Mouse (Mus musculus) embryonic stem cell, embryonic (primary cell): ENCODE results near the gene Mark3.

Experiments used
- CTCF ChIA-PET, 4 experiments: fragments of 300-600 bp in 2 of 4; fragments of 350-600 bp in 2 of 4; sonication (Branson Sonifier 250); formaldehyde crosslinking; loops; one replicate each; lab custom pipeline; 2022; ENCODE audit warnings: inconsistent platforms in 2 of 4; lab: Charles Lee
- POLR2A ChIA-PET, 4 experiments: fragments of 300-600 bp in 2 of 4; fragments of 350-600 bp in 2 of 4; sonication (Branson Sonifier 250); formaldehyde crosslinking; loops; one replicate each; lab custom pipeline; 2022; ENCODE audit warnings: antibody characterized with exemption in 4 of 4, inconsistent platforms in 1 of 4; lab: Charles Lee

Mark3 gene

DNA sequence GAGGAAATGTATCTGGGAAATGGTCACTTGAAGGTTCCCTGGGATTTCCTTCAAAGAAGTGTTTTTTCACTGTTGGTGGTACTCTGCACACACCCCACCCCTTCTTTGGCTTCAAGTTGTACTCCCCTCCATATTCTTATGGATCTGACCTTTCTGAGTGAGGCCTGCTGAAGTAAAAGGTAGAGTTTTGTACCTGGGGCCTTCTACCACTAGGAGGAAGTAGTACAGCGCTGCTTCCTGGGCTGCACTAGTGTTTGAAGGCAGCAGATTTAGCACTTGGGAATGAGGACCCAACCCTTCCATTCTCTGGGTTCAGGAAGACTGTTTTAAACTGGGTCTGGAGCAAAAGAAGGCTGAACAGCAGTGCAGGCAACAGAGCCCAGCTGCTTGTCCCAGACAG lies 23.6 kb upstream of the Mark3 start:
- ChIA-PET CTCF (interaction anchor here in 3 of 4 experiments (0.6 to 1.3 kb wide), 6 partner anchors 13 to 180 kb away, joined by 3 to 4 read pairs (median 4); partner anchors contain the start of gene Eif5 (in 1 of the 3)), POLR2A (interaction anchor here (0.6 to 15.8 kb wide), 26 partner anchors 9 to 124 kb away, joined by 3 to 198 read pairs (median 4); partner anchors contain the start of genes Eif5 (in 4 of the 4), Ckb (in 1 of the 4) and Mark3 (in 1 of the 4))

DNA sequence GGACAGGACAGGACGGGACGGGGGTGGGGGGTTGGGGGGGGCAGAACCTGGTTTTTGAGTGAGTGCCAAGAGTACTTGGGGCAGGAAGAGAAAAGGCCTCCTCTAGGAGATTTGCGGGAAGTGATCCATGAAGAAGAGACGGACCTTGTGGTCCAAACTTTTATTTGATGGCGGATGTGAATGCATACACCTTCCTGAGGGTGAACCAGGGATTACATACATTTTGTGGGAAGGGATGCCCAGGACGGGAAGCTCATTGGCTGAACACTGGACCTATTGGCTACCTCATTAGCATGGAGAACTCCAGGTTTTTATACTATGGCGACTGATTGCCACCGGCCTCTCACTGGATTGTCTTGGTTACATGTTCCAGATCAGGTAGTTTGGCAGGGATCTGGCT lies 22.0 kb upstream of the Mark3 start:
- ChIA-PET POLR2A (interaction anchor here (0.5 to 15.8 kb wide), 23 partner anchors 10 to 714 kb away, joined by 3 to 198 read pairs (median 8); partner anchors contain the start of genes Eif5 (in 4 of the 4) and Mark3 (in 2 of the 4)), CTCF (interaction anchor here in 2 of 4 experiments (0.9 to 1.4 kb wide), 3 partner anchors 14 to 127 kb away, joined by 3 read pairs; partner anchors contain the start of gene Eif5 (in 1 of the 2))

DNA sequence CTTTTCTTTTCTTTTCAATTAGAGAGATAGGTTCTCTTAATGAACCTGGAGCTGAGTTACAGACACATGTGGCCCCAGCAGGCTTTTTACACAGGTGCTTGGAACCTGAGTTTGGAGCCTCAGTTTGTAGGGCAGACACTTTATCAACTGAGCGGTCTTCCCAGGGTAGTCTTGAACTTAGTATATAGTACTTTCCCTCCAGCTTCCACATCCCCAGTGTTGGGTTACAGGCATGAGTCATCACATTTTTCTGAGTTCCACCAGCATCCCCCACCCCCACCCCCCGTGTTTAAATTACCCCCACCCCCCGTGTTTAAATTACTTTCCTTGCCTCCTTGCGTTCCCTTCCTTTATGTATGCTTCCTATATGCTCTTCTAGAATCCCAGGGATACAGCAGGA lies 19.0 kb upstream of the Mark3 start:
- ChIA-PET CTCF (interaction anchor here in 1 of 4 experiments (0.7 kb wide), 1 partner anchor 335 kb away, joined by 4 read pairs; no protein-coding TSS in a partner anchor), POLR2A (interaction anchor here in 3 of 4 experiments (0.6 to 15.8 kb wide), 15 partner anchors 8 to 1606 kb away, joined by 3 to 198 read pairs (median 4); partner anchors contain the start of genes Eif5 (in 3 of the 3) and Mark3 (in 1 of the 3))

DNA sequence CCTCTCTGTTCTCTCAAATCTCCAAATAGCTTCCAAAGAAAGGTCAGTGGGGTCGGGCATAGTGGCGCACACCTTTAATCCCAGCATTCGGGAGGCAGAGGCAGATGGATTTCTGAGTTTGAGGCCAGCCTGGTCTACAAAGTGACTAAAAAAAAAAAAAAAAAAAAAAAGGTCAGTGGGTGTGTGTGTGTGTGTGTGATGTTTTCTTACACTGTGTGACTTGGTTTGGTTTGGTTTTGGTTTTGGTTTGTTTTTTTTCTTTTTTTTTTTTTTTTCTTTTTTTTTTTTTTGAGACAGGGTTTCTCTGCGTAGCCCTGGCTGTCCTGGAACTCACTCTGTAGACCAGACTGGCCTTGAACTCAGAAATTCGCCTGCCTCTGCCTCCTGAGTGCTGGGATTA lies 18.4 kb upstream of the Mark3 start:
- ChIA-PET CTCF (interaction anchor here in 2 of 4 experiments (0.5 to 0.7 kb wide), 2 partner anchors 157 to 334 kb away, joined by 3 to 4 read pairs; no protein-coding TSS in a partner anchor), POLR2A (interaction anchor here in 3 of 4 experiments (0.5 to 15.8 kb wide), 19 partner anchors 9 to 511 kb away, joined by 3 to 198 read pairs (median 4); partner anchors contain the start of genes Eif5 (in 3 of the 3) and Mark3 (in 2 of the 3))

DNA sequence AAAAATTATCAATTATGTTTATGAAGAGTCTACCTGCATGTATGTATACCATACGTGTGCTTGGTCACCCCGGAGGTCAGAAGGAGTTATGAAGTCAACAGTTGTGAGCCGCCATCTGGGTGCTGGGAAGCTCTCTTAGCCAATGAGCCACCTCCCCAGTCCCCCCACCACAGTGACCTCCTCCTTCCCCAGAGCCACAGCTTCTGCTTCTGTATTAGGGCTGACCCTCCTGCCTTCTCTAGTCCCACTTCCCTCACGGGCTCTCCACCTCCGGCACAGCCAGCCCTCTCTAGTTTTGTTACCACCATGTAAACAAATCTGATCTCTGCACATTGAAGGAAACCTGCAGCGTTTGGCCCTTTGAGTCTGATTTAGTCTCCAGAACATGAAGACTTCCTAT lies 16.8 kb upstream of the Mark3 start:
- CTCF ChIA-PET = interaction anchor here in 2 of 4 experiments (0.5 to 0.7 kb wide), 2 partner anchors 58 to 108 kb away, joined by 4 read pairs; no protein-coding TSS in a partner anchor

DNA sequence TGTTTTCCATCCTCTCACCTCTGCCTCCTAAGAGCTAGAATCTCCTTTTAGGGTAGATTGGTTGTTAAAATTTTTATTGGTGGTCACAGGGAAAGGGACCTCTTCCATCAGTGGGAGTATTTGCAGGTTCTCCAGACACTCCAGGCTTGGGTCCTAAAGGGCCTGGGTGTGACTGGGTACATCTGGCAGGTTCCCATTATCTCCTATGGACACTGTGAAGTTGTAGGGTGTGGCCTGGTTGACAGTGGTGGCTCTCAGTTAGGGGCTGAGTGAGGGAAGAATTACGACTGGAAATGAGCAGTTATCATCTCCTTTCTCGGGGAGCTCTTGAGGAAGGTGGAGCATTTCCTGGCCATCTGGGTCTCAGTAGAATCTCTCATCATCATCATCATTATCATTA lies 15.7 kb upstream of the Mark3 start:
- CTCF ChIA-PET = no interaction called here
- POLR2A ChIA-PET = interaction anchor here in 3 of 4 experiments (0.7 to 15.8 kb wide), 8 partner anchors 10 to 23 kb away, joined by 3 to 198 read pairs (median 4); partner anchors contain the start of gene Eif5 (in 2 of the 3)

More for the DNA sequence above, 16.8 kb upstream of the Mark3 start:
- POLR2A ChIA-PET = interaction anchor here in 2 of 4 experiments (1.3 to 15.8 kb wide), 5 partner anchors 11 to 22 kb away, joined by 4 to 198 read pairs (median 17); partner anchors contain the start of genes Eif5 (in 1 of the 2) and Mark3 (in 1 of the 2)

DNA sequence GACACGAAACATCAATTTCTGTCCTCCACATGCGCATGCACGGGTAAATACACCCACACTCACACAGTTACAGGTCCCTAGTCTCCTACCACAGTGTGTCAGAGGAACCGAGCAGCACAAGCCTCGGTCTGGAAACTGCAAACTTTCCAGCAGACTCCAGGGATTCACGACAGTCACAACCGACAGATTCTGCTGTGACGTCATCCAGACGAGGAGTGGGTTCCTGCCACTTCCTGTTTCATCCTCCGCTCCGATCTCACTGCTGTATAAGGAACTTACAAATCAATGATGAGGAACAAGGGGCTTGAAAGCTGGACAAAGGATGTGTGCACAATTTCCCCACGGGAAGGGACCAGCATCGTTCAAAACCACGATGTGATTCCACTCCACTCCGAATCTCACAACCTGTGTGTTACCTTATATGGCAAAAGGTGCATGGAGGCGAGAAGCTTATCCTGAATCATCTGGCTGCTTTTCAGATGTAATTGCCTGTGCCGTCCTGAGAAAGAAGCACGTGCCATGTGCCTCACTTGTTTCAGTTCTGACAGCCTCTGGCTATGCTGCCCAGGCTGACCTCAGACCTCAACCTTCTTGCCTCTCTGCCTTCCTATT lies 14.6 kb upstream of the Mark3 start:
- CTCF ChIA-PET = interaction anchor here in 3 of 4 experiments (0.5 to 1.5 kb wide), 6 partner anchors 16 to 1398 kb away, joined by 3 to 10 read pairs (median 3); no protein-coding TSS in a partner anchor
- POLR2A ChIA-PET = interaction anchor here in 3 of 4 experiments (0.7 to 15.8 kb wide), 13 partner anchors 9 to 169 kb away, joined by 3 to 198 read pairs (median 5); partner anchors contain the start of gene Eif5 (in 2 of the 3)

DNA sequence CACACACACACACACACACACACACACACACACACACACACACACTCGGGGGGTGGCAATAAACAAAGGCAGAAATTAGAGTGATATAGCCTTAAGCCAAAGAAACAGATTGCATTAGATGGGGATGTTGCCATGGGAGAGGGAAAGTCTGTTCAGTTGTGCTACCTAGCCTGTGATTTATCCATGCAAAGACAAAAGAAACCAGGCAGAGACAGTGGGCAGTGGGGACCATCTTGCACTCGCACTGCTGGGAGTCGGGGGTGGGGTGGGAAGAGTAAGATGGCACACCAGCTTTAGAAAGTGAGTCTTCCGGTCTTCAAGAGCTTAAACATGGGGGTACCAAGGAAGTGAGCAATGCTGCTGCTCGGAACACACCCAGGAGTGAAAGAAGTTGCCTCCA lies 14.0 kb upstream of the Mark3 start:
- ChIA-PET CTCF (interaction anchor here in 2 of 4 experiments (0.6 to 1.5 kb wide), 5 partner anchors 15 to 1398 kb away, joined by 3 to 4 read pairs (median 3); no protein-coding TSS in a partner anchor), POLR2A (interaction anchor here in 3 of 4 experiments (0.7 to 15.8 kb wide), 13 partner anchors 9 to 168 kb away, joined by 3 to 198 read pairs (median 5); partner anchors contain the start of gene Eif5 (in 2 of the 3))

DNA sequence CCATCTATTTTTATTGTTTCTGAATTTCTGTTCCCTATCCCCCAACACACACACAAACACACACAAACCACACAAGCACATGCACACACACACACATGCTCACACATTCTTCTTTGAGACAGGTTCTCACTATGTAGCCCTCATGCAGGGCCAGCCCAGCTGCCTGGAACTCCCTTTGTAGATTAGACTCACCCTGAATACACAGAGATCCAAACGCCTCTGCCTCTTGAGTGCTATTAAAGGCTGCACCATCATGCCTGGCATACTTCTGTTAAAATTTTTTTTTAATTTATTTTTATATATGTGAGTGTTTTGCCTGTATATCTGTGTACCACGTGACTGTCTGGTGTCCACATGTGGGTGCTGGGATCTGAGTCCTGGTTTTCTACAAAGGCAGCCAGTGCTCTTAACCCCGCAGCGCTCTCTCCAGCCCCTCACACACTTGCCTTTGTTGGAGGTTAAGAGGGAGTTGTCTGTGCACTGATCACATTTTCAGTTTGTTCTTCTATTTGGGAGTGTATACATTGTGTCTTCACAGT lies 12.0 kb upstream of the Mark3 start:
- CTCF ChIA-PET = interaction anchor here in 3 of 4 experiments (0.6 to 1.8 kb wide), 6 partner anchors 9 to 451 kb away, joined by 3 to 7 read pairs (median 4); partner anchors contain the start of gene Eif5 (in 1 of the 3)
- POLR2A ChIA-PET = interaction anchor here in 3 of 4 experiments (0.7 to 2.5 kb wide), 10 partner anchors 9 to 294 kb away, joined by 3 to 12 read pairs (median 4); partner anchors contain the start of gene Eif5 (in 2 of the 3)

DNA sequence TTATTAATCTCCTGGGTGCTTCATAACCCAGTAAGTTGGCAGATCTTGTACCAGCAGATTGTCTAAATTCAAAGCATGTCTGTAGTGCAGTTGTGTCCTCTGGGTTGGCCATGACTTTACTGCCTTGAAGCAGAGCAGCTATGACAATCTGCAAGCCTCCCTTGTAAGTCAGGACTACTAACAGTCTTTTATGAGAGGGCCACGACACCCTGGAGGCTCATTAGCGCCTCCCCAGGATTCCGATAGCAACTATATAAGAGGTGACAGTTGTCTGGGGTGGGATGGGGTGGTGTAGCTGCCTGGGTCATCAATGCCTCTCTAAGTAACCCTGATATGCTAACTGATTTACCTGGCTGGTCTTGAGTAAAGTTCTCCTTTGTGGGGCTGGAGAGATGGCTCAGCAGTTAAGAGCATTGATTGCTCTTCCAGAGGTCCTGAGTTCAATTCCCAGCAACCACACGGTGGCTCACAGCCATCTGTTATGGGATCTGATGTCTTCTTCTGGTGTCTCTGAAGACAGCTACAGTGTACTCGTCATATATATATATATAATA lies 11.2 kb upstream of the Mark3 start:
- POLR2A ChIA-PET = interaction anchor here in 2 of 4 experiments (0.7 to 2.5 kb wide), 9 partner anchors 10 to 131 kb away, joined by 3 to 12 read pairs (median 3); partner anchors contain the start of gene Mark3 (in 1 of the 2)
- CTCF ChIA-PET = interaction anchor here in 2 of 4 experiments (0.7 to 1.8 kb wide), 6 partner anchors 10 to 139 kb away, joined by 3 to 7 read pairs (median 4); partner anchors contain the start of gene Eif5 (in 1 of the 2)

DNA sequence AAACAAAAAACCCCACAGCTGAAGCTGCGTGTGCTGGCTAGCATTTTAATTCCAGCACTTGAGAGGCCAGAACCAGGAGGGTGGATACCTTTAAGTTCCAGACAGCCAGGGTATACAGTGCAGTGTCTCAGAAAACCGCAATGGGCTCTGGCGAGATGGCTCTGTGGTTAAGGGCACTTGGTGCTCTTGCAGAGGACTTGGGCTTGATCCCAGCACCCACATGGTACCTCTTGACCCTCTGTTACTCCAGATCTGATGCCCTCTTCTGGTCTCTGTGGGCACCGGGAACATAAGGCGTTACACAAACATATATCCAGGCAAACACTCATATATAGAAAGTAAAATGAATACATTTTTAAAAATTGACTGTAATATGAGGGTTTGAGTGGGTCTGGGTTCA lies 9.0 kb upstream of the Mark3 start:
- ChIA-PET POLR2A (interaction anchor here in 1 of 4 experiments (1.0 to 1.4 kb wide), 2 partner anchors 14 to 15 kb away, joined by 3 to 4 read pairs; no protein-coding TSS in a partner anchor), CTCF (no interaction called here)

DNA sequence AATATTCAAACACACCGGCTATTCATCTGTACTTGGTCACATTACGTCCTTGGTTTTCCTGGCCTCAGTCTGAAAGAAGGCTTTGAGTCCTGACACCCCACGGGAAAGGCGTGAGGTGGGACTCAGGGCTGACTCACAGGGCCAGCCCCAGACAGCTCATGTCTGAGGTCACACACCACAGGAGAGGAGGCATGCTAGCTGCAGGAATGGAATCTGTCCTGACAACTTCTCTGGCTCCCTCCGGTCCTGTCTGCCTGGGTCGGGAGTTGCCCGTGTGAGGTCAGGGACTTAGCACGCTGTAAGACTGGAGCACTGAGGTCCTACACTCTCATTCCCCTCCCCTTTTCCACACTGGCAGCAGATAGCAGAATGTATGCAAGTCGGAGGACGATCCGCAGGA lies 5.5 kb upstream of the Mark3 start:
- CTCF ChIA-PET = interaction anchor here in 2 of 4 experiments (0.7 to 1.3 kb wide), 2 partner anchors 79 to 588 kb away, joined by 3 to 4 read pairs; no protein-coding TSS in a partner anchor
- POLR2A ChIA-PET = interaction anchor here in 2 of 4 experiments (0.8 to 9.8 kb wide), 12 partner anchors 10 to 127 kb away, joined by 3 to 110 read pairs (median 4); partner anchors contain the start of gene Eif5 (in 1 of the 2)

DNA sequence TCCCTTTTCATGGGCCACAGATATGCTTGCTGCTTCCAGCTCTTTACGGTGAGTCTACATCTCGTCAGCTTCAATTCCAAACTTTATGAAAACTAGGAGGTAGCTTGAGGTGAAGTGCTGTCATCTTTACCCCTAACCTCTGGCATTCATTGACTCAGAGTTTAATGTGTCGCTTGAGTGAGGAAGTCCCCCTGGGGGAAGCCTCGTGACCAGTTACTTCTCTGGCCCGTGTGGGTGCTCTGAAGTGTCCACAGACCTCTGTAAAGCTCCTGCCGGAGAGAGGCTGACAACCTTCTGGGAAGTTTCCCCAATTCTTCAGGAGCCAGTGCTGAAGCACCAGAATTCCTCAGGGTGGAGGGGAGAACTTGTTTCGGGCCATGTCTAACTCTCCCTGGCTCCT lies 1.9 kb upstream of the Mark3 start:
- POLR2A ChIA-PET = interaction anchor here in 2 of 4 experiments (0.6 to 9.8 kb wide), 9 partner anchors 15 to 92 kb away, joined by 3 to 110 read pairs (median 18); partner anchors contain the start of gene Eif5 (in 2 of the 2)
- CTCF ChIA-PET = no interaction called here

DNA sequence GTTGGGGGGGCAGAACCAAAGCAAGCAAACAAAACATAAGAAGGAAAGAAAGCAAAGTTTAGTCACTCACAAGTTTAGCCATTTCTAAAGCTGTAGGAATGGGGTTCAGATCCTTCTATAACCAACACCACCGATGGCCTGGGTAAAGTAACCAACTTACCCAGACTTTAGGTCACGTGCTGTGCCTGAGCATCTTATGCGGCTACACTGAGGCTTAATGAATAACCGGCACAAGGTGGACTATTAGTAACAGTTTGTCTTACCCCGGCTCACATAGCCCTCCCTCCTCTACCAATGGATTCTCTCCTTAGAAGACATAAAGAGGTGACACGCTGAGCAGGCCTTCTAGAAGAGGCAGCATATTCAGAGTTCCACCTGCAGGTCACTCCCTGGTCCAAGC lies 1.0 kb upstream of the Mark3 start:
- CTCF ChIA-PET = interaction anchor here in 3 of 4 experiments (0.6 to 1.6 kb wide), 3 partner anchors 30 to 69 kb away, joined by 3 to 6 read pairs (median 4); no protein-coding TSS in a partner anchor

DNA sequence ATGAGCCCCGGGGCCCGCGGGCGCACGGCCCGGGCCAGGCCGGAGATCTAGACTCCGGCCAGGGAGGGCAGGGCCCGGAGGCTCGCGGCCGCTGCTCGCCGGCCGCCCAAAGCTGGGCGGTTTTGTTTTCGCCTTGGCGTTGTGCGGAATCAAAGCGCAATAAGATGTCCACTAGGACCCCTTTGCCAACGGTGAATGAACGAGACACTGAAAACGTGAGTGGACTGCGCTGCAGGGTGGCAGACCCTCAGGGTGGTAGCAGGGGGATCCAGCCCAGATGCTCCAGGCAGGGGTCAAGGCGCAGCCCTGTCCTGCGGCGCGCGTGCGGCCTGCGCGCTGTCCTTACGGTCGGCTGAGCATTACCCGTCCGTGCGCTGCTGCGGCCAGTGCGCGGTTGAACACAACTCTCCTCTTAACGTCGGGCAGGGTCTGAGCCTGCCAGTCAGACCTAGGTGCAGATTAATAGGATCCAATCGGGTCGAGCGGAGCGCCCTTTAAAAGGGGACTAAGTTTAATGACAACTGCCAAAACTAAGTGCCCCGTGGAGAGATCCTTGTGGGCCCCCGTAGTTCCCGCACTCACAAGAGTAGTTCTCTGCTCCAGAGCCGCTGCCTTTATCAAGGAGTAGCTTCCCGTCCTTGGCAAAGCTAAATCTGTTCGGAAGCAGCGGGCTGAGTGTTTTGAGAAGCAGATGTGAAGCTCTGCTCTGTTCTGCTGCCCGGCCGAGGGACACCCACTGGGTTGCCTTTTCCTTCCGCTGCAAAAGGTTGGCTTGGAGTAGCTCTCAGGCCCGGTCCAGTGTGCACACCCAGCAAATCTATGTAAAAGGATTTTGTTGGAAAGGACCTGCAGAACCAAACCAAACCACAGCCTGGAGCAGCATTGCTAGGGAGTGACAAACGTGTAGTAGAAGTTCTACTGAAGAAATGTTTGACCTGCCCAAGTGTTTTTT lies 840 bp downstream of the Mark3 start:
- POLR2A ChIA-PET = interaction anchor here (0.6 to 9.8 kb wide), 40 partner anchors 11 to 1654 kb away, joined by 3 to 110 read pairs (median 3); partner anchors contain the start of genes Eif5 (in 3 of the 4), Ckb (in 2 of the 4), Apopt1 (in 1 of the 4) and Bag5 (in 1 of the 4)
- CTCF ChIA-PET = interaction anchor here (0.5 to 1.6 kb wide), 8 partner anchors 11 to 204 kb away, joined by 3 to 4 read pairs (median 3); no protein-coding TSS in a partner anchor

More for the DNA sequence above, 1.0 kb upstream of the Mark3 start:
- POLR2A ChIA-PET = interaction anchor here in 3 of 4 experiments (0.8 to 9.8 kb wide), 23 partner anchors 10 to 279 kb away, joined by 3 to 110 read pairs (median 4); partner anchors contain the start of genes Eif5 (in 3 of the 3), Xrcc3 (in 1 of the 3) and Zfyve21 (in 1 of the 3)
